Mouse (Mus musculus): ENCODE data around the gene Rpl4.
"Not testable (repeated sequence)": the region's sequence is repeated elsewhere in the genome, so short reads cannot be mapped to it uniquely, and the experiment has no call there.

The Rpl4 gene

DNA sequence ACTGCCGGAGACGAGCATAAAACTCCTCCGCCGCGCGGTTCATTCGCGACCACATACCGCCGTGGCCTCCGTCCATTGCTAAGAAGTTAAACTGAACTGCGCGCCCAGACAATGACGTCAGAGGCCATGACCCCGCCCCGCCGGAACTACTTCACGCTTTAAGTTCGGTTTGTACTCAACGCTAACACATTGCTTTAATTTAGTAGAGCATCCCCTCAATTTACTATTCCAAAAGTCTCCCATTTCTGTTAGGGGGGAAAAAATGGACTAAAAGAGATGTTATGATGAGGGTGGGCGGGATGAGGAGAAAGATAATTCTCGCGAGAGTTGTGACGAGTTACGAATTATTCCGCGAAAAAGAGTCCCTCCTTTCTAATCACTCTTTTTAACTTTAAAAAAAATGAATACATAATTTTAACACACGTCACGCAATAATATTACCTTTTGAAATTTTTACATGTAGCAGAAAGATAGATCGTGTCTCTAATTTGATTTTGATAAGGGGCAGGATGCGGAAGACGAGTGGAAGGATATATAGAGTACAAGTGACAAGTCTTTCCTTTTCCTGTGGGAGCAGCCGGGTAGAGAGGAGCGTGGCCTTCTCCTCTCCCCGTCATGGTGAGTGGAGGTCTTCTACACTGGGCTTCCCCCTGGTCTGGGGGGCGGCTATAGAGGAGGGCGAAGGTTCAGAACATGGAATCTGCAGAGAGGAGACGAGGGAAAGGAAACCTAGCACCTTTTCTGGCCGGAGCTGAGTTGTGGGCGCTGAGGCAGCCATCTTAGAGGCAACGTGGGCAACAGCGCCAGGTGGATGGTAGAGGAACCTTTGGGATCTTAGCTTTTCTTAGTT, at the start of gene Rpl4, which contains the start of gene Zwilch:
TSS of gene Rpl4 (plus strand) at position 560 of the 850 bp plus-strand sequence.
TSS of gene Zwilch (minus strand) at position 289 of the 850 bp plus-strand sequence.
- DNase-seq (ENCODE audit: low spot score), result peak; percentile 87

DNA sequence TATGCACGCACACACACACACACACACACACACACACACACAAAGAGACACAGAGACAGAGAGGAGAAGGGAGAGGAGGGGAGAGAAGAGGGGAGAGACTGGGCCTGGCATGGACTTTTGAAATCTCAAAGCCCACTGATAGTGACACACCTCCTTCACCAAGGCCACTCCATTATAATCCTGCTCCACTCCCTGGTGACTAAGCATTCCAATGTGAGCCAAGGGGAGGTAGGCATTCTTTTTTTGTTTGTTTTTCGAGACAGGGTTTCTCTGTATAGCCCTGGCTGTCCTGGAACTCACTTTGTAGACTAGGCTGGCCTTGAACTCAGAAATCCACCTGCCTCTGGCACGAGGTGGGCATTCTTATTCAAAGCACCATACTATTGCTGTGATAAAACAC, 48.3 kb upstream of the Rpl4 start:
- DNase-seq (ENCODE audit: low spot score), result not testable (repeated sequence)

DNA sequence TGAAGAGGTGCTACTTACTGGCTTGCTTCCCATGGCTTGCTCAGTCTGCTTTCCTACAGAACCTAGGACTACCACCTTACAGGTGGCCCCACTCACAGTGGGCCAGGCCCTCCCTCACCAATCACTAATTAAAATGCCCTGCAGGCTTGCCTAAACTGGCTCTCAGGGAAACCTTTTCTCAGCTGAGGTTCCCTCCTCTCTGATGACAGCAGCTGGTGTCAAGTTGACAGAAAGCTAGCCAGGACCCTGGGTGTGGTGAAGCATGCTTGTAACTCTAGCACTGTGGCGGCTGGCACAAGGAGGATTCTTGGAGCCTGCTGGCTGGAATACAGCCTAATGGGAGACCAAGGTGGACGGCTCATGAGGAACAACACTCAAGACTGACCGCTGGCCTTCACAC, 47.9 kb upstream of the Rpl4 start:
- no peak for DNase-seq (ENCODE audit: low spot score)

DNA sequence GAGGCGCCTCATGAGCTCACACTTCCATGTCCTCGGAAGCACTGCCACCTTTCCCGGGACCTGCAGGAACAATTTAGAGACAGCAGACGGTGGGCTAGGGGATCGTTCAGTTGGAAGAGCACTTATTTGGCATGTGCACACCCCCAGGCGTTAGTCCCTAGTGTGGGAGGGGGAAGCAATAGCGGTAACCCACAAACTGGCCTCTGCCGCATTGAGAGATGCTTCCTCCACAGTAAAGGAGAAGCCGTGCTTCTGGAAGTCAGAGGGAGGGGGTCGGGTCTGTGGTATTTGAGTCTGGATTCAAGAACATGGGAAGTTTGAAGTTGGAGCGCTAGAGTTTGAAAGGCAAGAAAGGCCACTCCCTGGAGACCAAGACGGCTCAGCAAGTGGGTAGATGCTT, 47.1 kb upstream of the Rpl4 start:
- DNase-seq (ENCODE audit: low spot score), result no peak

DNA sequence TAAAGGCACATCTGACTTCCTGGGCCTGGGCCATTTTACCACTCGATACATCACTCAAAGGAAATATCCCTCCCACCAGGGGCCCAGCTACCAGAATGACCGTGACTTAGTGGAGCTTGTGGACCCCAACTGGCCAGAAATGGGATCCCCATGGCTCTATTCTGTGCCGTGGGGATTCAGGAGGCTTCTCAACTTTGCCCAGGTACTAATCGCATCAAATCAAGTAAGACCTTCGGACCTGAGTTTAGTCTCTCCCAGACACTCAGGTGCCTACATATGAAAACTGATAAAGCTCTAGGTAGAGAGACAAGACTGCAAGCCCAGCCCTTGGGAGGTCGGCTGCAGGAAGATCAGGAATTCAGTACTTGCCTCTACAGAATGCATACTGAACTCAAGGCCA, 41.6 kb upstream of the Rpl4 start:
- no peak for DNase-seq (ENCODE audit: low spot score)

DNA sequence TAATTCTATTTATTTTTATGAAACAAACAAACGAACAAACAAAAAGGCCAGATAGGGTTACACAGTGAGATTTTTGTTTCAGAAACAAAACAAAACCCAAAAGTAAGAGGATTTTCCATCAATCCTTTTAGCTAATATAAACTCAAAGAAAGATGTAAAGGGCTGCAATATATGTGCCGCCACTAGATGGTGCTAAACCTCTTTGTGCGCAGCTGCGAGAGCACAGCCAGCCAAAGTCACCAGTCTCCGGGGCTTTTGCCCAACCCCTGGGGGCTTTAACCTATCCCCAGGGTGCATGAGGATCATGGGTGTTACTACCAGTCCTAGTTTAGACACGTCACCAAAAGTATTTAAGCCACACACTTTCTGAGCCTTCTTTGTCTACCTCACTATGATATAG, 34.3 kb upstream of the Rpl4 start:
- DNase-seq (ENCODE audit: low spot score), result peak; percentile 53

DNA sequence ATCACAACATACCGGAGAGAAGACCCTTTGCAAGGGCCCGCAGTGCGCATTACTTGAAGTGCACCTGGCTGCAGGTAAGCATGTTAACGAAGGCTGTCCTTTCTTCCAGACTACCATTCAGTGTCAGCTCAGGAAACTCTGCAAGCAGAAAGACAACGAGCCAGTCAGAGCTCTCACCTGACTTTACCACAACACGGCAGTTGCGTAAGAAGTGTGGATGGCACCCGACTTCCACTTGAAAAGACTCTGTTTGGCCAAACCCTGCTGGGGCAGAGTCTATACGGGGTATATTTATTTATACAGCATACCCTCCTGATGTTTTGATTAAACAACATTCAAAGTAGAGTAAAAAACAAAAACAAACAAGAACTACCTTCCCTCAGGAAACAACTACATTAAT, 33.3 kb upstream of the Rpl4 start:
- DNase-seq (ENCODE audit: low spot score), result no peak

DNA sequence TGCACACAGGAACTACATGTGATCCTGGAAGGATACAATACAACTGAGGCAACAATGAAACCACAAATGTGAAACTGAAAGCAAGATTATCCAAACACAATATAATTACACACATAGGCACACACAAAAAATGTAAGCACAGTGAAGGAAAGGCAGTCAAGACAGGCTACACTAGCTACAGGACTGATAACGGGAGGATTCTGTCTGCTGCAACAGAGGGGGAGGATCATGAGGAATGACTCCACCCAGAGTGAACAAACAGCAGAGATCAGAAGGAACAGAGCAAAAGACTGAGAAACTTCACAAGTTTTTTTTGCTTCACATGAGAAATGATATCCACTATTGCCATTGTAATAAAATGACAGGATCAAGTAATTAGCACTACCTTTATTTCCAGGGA, 16.5 kb upstream of the Rpl4 start:
- DNase-seq (ENCODE audit: low spot score), result no peak

DNA sequence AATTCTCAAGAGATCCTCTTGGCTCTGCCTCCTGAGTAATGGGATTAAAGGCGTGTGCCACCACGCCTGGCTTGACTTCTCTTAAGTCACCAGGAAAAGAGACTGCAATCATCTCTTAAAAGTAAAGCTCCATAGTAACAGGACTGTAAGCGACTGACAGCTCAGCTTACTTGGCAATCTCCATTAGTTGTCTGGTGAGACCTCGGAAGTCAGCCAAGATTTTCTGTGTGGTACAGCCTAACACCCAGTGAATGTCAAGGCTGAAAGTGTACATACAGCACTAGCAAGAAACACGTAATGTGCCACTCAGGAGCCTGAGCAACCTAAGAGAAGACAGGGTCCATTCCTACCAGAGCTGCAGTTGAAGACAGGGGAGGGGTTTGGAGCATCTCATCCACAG, 12.7 kb upstream of the Rpl4 start:
- peak; percentile 32 for DNase-seq (ENCODE audit: low spot score)

DNA sequence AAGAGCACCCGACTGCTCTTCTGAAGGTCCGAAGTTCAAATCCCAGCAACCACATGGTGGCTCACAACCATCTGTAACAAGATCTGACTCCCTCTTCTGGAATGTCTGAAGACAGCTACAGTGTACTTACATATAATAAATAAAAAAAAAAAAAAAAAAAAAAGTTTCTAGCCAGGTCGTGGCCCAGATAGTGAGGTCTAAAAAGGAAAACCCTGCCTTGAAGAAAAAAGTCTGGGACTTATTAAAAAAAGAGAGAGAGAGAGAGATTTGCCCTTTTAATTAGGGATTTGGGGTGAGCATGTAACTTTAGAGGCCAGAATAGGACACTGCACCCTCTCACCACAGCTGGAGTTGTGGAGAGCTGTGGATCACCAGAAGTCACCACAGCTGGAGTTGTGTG, 3.2 kb upstream of the Rpl4 start:
- DNase-seq (ENCODE audit: low spot score), result not testable (repeated sequence)

DNA sequence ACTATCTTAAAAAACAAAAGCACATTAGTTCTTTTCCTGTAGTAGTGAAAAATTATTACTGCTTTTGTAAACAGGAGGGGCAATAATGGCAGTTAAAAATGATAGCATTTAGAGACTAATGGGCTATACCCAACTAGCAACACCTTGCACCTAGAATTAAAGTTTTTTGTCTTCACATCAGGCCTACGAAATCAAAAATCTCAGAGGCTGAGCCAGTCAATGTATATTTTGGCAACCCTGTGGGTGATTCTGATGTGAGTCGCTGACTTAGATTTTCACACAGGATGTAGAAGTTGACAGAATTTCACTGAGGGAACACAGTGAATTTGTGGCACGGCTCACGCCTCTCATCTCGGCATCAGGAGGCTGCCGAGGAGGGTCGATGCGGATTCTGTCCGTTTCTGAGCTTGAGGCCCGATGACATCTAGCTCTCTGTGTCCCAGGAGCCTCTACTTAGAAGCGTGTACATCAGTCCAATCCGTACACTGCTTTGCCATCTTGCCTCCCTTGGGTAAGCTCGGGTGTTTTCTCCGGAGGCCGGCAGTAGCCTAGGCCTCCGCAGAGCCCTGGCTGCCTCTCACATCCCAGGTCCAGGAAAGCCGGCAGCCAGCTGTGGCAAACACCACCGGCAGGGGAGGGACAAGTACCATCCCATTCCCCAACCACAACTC, 895 bp upstream of the Rpl4 start:
- no peak for DNase-seq (ENCODE audit: low spot score)

DNA sequence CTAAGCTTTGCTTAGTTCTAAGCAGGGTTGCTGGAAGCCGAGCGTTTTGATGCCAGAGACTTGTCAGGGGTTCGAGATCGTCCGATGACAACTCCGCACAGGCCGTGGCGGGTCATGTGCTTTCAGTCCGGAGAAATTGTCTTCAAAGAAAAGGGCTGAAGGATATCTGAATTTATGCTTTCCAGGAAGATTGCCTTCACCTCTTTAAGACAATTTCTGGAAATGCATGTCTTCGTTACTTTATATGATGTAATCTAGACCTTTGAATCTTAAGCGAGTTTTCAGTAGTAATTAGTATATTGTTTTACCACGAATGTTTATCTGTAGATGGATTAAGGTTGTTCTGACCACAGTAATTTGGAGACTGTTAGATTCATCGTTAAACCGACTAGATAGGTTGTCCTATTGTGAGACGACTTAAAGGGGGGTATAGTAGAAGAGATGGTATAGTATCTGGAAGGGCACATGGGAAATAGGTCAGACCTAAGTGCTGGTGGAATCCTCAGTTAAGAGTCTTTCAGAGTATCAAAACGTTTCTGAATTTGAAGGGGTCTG, 568 bp downstream of the Rpl4 start:
- peak; percentile 16 for DNase-seq (ENCODE audit: low spot score)

DNA sequence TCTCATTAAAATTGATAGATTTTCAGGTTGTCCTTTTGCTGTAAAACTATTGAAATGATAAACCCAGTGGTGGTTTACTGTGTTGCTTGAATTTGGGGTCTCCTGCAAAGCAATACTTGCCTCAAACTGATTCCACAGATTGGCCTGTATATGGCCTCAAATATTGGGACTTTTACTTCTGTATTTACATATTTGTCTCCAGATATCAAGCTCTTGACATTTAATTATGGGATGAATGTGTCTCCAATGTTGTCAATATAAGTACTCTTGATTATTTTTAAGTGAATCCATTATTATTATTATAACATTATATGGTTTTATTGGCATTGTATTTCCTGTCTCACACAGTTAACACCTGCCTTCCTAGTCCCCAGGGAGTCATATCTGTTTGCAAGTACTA, 1.2 kb downstream of the Rpl4 start:
- no peak for DNase-seq (ENCODE audit: low spot score)

DNA sequence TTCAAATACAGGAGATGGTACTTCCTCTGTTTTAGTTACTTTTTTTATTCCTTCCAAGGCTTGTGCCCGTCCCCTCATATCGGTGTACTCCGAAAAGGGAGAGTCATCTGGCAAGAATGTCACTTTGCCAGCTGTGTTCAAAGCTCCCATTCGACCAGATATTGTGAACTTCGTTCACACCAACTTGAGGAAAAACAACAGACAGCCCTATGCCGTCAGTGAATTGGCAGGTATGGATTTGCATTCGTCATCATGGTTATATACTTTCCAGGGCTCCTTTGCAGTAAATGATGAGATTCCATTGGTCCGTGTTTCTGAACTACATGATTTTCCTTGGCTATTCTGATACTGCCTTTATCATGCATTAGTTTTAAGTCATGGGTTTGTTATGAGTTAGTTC, 1.6 kb downstream of the Rpl4 start:
- DNase-seq (ENCODE audit: low spot score), result peak; percentile 35

DNA sequence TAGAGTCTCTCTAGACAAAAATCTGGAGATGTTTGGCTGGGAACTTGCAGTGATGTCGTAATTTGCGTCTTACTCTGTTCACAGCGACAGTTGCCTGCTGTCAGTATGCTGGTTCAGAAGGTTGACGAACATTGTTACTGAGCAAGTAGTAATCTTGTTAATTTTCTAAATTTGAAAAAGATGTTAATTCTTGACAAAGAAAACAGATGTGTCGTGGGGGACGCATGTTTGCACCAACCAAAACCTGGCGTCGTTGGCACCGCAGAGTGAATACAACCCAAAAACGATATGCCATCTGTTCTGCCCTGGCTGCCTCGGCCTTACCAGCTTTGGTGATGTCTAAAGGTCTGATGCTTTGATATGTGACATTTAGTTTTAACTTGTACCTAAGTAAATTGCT, 2.2 kb downstream of the Rpl4 start:
- DNase-seq (ENCODE audit: low spot score), result no peak

DNA sequence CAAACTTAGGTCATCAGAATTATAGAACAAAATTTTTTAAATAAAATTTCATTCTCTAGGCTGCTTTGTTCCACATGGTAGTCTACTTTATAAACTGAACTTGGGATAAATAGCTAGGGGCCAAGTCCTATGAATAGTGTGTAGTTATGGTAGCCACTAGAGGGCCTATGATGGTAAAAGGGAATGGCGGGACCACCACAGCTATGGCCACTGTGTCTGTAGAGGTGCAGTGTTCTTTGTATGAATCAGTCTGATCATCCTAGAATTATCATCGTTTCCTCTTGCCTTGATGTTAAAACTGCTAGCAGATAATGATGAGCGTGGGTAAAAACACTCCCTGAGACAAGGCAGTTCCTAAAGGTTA, 5.4 kb downstream of the Rpl4 start:
- no peak for DNase-seq (ENCODE audit: low spot score)

DNA sequence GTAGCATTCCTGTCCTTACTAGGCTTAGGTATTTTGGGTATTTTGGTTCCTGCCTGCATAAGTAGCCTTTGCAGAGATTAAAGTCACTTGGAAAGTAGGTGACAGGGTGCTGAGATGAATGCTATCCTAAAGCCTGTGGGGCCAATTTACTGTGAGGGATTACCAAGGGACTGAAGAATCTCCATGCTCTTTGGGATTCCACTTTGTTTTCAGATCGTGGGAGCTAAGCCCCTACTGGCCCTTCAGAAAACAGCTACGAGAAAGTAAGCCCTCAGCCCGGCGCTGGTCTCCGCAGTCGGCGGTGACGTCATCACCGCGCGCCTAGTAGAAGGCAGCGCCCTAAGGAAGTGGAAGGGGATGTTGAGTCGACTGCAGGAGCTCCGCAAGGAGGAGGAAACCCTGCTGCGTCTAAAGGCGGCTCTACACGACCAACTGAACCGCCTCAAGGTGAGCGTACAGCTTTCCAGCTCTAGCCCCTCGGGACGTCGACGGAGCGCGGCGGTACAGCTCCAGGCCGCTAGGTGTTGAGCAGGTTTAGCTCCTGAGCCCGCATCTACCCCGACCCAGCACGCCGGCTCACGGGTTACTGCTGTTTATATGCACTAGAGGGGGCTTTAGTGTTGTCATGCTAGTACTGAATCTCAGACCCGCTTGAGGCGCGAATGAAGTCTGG, 5.9 kb downstream of the Rpl4 start, which contains the start of gene Snapc5:
TSS of gene Snapc5 (plus strand) at position 301 of the 673 bp plus-strand sequence.
- DNase-seq (ENCODE audit: low spot score), result peak; percentile 89

DNA sequence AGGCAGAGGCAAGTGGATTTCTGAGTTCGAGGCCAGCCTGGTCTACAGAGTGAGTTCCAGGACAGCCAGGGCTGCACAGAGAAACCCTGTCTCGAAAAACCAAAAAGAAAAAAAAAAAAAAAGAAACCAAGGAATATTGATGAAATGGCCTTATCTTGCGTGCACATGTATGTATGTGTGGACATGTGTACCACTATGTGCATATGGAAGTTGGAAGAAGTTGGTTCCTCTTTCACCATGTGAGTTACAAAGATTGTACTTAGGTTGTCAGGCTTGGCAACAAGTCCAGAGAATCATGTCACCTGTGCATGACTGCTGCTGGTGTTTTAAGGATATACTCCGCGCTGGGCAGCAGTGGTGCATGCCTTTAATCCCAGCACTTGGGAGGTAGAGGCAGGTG, 10.1 kb downstream of the Rpl4 start:
- DNase-seq (ENCODE audit: low spot score), result not testable (repeated sequence)

DNA sequence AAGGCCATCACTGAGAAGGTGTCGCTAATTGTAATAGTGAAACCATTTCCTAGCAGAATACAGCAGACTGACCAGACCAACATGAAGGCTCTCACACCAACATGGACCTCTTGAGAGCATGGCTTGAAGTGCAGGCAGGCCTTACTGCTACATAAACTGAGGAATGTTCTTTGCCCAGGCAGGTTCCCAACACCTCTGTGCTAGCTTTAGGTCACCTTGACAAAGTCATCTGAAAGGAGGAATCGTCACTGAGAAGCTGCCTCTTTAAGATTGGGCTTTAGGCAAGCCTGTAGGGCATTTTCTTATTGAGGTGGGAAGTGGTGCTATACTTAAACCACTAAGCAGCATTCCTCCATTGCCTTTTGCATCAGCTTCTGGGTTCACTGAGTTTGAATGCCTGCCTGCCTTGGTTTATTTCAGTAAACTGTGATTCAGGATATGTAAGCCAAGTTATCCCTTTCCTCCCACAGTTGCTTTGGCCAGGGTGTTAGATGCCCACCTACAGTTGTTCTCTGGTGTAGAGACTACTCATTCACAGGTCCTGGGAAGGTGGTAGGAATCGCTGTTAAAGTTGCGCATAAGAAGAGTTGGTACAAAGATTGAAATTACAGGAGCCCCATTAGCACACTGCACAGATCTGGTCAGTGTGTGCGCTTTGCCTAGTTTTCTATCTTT, 11.1 kb downstream of the Rpl4 start:
- DNase-seq (ENCODE audit: low spot score), result no peak

DNA sequence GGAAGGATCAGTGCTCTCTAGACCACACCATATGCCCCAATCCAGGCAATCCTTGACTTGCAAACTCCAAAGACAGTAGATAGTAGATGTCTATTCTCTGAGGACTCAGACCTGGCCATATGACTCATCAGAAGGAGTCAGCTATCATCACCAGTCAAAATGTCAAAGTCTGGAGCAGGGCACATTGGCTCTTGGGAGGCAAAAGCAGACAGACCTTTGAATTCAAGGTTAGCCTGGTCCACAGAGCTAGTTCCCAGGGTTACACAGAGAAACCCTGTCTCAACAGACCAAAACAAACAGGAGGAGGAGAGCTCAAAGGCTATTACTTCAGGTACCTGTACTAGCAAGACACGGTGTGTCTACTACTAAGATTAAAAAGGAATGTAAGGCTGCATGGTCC, 20.7 kb downstream of the Rpl4 start:
- DNase-seq (ENCODE audit: low spot score), result no peak

DNA sequence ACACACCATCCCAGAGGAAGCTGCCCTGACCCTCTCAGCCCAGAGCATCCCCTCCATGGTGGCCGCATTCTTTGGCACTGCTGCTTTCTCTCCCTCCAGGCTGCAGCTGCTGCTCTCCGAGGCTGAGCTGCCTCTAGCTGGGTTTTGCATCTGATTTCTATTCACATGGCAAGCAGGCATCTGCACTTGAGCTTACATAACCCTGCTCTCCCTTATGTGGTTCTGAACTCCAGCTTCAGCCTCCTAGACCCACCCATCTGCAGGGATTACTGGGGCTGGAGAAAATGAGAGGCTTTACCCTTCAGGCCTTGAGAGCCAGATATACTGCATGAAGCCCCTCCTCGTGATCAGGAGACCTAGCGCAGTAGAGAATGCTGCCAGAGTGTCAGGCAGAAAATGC, 22.4 kb downstream of the Rpl4 start:
- DNase-seq (ENCODE audit: low spot score), result no peak

DNA sequence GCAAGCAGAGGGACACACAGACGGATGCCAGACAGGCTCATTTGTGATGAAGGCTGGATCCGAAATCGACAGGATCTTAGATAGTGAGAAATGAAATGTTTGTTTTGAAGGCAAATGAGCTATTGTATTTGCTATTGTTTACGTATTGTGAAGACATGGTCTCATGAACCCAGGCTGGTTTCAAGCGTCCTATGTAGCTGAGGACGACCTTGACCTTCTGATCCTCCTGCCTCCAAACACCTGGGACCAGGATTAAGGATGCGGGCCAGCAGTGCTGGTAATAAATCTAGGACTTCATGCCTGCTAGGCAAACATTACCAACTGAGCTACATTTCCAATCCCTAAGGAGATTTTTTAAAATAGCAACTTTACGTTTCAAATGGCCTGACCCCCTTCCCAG, 24.3 kb downstream of the Rpl4 start:
- DNase-seq (ENCODE audit: low spot score), result no peak

All from adipocyte (in vitro differentiated cells).